Mouse (Mus musculus) hindbrain, embryonic 15.5 days (tissue): Measurements from ENCODE around the gene Ssh2. TPM values are rescaled to one million over a fixed set of nuclear protein-coding genes. Genes with fewer than 3 reads are reported as not detected.

Source experiments
- ATAC-seq: fragments of 200-750 bp; cut with Nextera tagmentation; 2 replicates; pipeline ENCODE4 v1.8.0; 2017; ENCODE audit warnings: low read depth, moderate number of reproducible peaks, moderate TSS enrichment; ENCODE audit not compliant: low FRiP score
- H3K27ac ChIP-seq: fragments of 300-500 bp; sonication (generic); replicated peaks from 2 replicates; pipeline ENCODE4 v1.5.1; 2015; ENCODE audit warnings: mild to moderate bottlenecking, inconsistent platforms
- H3K27me3 ChIP-seq: fragments of 300-500 bp; sonication (generic); 2 replicates; pipeline ENCODE4 v1.6.1; 2015; ENCODE audit warnings: control low read depth, inconsistent platforms
- H3K36me3 ChIP-seq: fragments of 300-500 bp; sonication (generic); 2 replicates; pipeline ENCODE4 v1.6.1; 2015; ENCODE audit warnings: control low read depth, inconsistent platforms
- H3K4me1 ChIP-seq: fragments of 300-500 bp; sonication (generic); replicated peaks from 2 replicates; pipeline ENCODE4 v1.6.1; 2015; ENCODE audit warnings: control low read depth, inconsistent platforms
- H3K4me2 ChIP-seq: fragments of 300-500 bp; sonication (generic); 2 replicates; pipeline ENCODE4 v1.6.1; 2015; ENCODE audit warnings: moderate library complexity, mild to moderate bottlenecking, inconsistent platforms
- H3K4me3 ChIP-seq: fragments of 300-500 bp; sonication (generic); 2 replicates; pipeline ENCODE4 v1.5.1; 2015; ENCODE audit warnings: mild to moderate bottlenecking, inconsistent platforms
- H3K9ac ChIP-seq: fragments of 300-500 bp; sonication (generic); 2 replicates; pipeline ENCODE4 v1.6.1; 2015; ENCODE audit warnings: inconsistent platforms
- H3K9me3 ChIP-seq: fragments of 300-500 bp; sonication (generic); 2 replicates; pipeline ENCODE4 v1.6.1; 2016; ENCODE audit warnings: control low read depth, inconsistent platforms
- WGBS: fragments of 180-500 bp; shearing (Covaris S2); methylation state at CpG from one replicate; pipeline ENCODE4 v1.1.7; 2015; 5-methylcytosine and 5-hydroxymethylcytosine counted together
- polyA plus RNA-seq: library from polyadenylated mRNA; unstranded; fragments of >200 nt; fragmentation: Nextera tagmentation; extraction: Ambion mirVana; gene quantifications from 2 replicates; pipeline ENCODE4 v1.2.1, GENCODE M21; 2015

Gene Ssh2
- 15.1 and 17.3 TPM in 2 replicates for polyA plus RNA-seq

DNA sequence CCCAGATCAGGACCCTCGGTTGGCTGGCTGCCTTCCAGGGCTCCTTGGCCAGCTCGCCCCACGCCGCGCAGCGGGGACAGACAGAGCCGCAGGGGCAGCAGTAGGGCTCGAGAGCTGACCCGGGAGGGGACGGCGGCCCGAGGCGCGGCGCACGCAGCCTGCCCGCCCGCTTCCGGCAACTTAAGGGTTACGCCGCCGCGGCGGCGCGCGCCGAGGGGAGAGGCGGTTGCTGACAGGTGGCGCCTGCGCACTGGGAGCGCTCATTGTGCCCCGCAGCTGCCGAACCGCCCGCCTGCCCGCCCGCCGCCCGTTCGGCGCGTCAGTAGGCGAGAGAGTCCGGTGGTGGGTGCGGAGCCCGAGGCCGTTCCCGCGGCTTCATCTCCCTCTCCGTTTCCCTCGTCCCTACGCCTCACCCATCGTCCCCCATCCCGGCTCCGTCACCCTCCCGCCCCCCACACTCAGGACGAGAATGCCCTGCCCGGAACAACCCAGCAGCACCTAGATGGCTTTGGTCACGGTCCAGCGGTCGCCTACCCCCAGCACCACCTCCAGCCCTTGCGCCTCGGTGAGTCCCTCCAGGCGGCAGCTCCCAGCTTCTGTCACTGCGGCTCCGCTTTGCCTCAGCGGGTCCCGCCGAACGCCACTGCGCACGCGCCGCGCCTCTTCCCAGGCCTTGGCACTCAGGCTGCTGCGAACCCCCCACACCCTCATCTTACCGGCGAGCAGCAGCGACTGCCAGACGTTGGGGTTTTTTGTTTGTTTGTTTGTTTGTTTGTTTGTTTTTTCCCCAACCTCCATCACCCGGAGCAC lies at the start of gene Ssh2:
Gene Ssh2, plus strand, starts transcription at position 337 of the 810 bp plus-strand sequence.
- Histone ChIP-seq H3K36me3 (no peaks in the 10 kb centered on the region), H3K9ac (peak within 1 kb of the TSS; percentile 97), H3K4me3 (peak within 1 kb of the TSS; percentile 68), H3K4me1 (peaks cover 30% of the 10 kb centered on the region), H3K27ac (peak within 1 kb of the TSS; percentile 96), H3K4me2 (peak within 1 kb of the TSS; percentile 68), H3K27me3 (no peaks in the 10 kb centered on the region), H3K9me3 (no peaks in the 10 kb centered on the region)
- peak; percentile 91 for ATAC-seq
- WGBS: under 1% methylated on average over 63 of the region's 82 CpGs

DNA sequence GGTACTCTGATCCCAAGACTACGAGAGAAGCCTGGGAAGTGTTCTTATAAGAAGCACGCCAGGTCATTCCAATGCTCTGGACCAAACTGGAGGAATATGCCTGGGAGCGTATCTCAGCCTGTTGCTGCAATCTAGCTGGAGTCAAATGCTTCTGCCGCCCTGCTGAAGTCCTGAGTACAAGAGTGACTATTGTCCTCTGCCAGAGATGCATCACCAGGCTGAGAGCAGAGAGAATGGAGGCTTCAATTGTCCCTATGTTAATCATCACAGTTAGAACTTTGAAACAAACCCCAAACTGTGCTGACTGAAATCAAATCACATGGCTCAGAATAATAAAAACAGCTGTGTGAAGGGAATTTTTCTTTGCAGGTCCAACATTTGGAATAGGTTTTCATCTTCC lies 42.4 kb upstream of the Ssh2 start:
- H3K9me3 ChIP-seq: no peaks in the 10 kb centered on the region
- no peak overlapping the region for H3K9ac ChIP-seq
- no peak overlapping the region for H3K27ac ChIP-seq
- 30% methylated on average over 4 of the region's 4 CpGs for WGBS
- no peak overlapping the region for H3K4me2 ChIP-seq
- ATAC-seq: no peak
- no peaks in the 10 kb centered on the region for H3K27me3 ChIP-seq
- no peak overlapping the region for H3K4me3 ChIP-seq
- no peaks in the 10 kb centered on the region for H3K4me1 ChIP-seq
- no peaks in the 10 kb centered on the region for H3K36me3 ChIP-seq

DNA sequence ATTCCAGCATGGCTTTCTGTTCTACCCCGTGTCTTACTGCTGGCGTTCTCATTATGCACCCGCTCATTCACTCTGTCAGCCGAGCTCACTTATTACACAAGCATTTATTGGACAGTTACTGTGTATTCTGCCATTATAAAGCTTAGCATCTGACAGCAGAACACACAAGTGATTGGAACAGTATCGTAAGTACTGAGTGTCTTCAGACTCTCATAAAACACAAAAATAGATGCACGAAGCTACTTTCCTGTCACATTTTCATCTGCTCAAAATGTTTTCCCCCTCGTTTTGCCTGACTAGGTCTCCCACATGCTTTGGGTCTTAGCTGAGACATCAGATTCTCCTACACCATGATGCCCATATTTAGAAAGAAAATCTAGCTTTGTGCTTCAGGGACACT lies 41.6 kb upstream of the Ssh2 start:
- Histone ChIP-seq H3K9ac (no peak overlapping the region), H3K4me3 (no peak overlapping the region), H3K4me2 (no peak overlapping the region), H3K9me3 (no peaks in the 10 kb centered on the region), H3K4me1 (no peaks in the 10 kb centered on the region), H3K36me3 (no peaks in the 10 kb centered on the region), H3K27ac (no peak overlapping the region), H3K27me3 (no peaks in the 10 kb centered on the region)
- ATAC-seq: no peak
- WGBS: 63% methylated on average over 7 of the region's 7 CpGs

DNA sequence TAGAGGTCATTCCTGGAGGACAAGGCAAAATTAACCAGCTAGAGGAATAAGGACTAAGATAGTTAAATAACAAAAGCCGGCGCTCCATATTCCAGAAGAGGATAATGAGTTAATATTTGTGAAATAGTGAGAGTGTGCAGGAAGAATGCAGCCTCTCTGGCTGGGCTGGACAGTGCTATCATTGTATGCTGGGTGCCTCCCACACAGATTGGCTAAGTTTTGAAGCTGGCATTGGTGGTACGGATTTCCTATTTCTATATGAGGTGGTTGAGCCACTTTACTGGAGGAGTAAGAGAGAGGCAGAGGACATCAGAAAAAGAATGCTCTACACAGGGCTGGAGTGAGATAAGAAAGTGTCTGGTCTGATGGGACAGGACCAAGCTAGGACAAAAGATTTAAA lies 36.3 kb upstream of the Ssh2 start:
- whole genome bisulfite sequencing: 87% methylated on average over 3 of the region's 3 CpGs
- H3K4me3 ChIP-seq: no peak overlapping the region
- ATAC-seq: no peak
- no peaks in the 10 kb centered on the region for H3K36me3 ChIP-seq
- H3K4me1 ChIP-seq: peaks cover 9% of the 10 kb centered on the region
- no peak overlapping the region for H3K9ac ChIP-seq
- no peaks in the 10 kb centered on the region for H3K9me3 ChIP-seq
- H3K27ac ChIP-seq: no peak overlapping the region
- no peaks in the 10 kb centered on the region for H3K27me3 ChIP-seq
- H3K4me2 ChIP-seq: no peak overlapping the region

DNA sequence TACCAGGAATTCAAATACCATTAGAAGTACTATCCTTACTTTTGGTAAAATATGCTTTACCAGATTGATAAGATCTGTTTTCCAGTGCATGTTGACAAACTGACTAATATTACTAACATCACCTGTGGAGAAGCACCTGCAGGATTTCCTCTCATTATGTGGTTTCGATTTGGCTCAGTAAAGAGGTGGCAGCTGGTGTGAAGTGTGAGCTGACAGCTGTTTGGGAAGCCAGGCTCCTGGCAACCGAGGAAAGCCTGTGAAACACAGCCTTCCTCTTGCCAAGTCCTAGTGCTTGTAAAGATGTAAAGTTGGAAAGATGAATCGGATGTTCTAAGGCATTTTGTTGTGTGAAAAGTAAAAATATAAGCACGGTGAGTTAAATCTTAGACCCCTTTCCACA lies 35.2 kb upstream of the Ssh2 start:
- Histone ChIP-seq H3K9ac (no peak overlapping the region), H3K4me1 (peaks cover 9% of the 10 kb centered on the region), H3K27ac (no peak overlapping the region), H3K27me3 (no peaks in the 10 kb centered on the region), H3K9me3 (no peaks in the 10 kb centered on the region), H3K36me3 (no peaks in the 10 kb centered on the region), H3K4me2 (no peak overlapping the region), H3K4me3 (no peak overlapping the region)
- no peak for ATAC-seq
- WGBS: 43% methylated on average over 4 of the region's 4 CpGs

DNA sequence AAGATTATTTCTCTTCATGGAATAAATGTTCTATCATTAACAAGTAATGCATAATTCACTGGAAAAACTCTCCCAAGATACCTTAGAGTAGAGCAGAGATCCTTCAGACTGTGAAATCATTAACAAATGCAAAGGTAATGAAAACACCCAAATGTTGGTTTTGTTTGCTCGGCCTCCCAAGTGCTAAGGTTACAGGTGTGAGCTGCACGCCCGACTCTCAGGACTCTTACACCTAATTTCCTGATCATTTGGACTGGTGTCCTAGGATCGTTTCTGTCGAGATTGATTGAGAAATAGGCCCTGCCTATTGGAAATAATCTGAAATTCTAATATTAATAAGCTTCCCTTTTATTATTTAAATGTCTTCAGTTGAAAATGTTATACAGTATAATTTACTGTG lies 34.6 kb upstream of the Ssh2 start:
- H3K9ac ChIP-seq: no peak overlapping the region
- no peak overlapping the region for H3K4me3 ChIP-seq
- peaks cover 9% of the 10 kb centered on the region for H3K4me1 ChIP-seq
- H3K36me3 ChIP-seq: no peaks in the 10 kb centered on the region
- no peak overlapping the region for H3K4me2 ChIP-seq
- H3K27me3 ChIP-seq: no peaks in the 10 kb centered on the region
- 69% methylated on average over 5 of the region's 5 CpGs for WGBS
- ATAC-seq: no peak
- H3K27ac ChIP-seq: no peak overlapping the region
- H3K9me3 ChIP-seq: no peaks in the 10 kb centered on the region

DNA sequence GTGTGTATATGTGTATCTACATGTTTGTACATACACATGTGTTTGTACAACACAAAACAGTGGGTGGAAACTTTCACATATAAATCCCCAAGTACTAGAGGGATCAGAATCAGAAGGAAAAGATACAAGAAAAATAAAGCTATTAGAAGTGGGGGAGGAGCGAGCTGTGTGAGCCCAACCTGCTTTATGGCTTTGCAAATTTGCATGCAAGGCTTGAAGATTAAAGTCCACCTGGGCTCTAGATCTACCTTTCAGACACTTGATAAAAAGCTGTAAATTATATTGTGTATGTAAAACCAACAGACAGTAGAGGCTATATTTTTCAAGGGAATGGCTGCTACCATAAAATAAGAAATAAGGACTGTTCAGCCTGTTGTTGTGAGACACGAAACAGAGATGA lies 34.0 kb upstream of the Ssh2 start:
- Histone ChIP-seq H3K4me3 (no peak overlapping the region), H3K4me2 (no peak overlapping the region), H3K36me3 (no peaks in the 10 kb centered on the region), H3K27me3 (no peaks in the 10 kb centered on the region), H3K4me1 (peaks cover 9% of the 10 kb centered on the region), H3K9ac (no peak overlapping the region), H3K9me3 (no peaks in the 10 kb centered on the region), H3K27ac (no peak overlapping the region)
- ATAC-seq: no peak
- WGBS: 81% methylated on average over 2 of the region's 2 CpGs

DNA sequence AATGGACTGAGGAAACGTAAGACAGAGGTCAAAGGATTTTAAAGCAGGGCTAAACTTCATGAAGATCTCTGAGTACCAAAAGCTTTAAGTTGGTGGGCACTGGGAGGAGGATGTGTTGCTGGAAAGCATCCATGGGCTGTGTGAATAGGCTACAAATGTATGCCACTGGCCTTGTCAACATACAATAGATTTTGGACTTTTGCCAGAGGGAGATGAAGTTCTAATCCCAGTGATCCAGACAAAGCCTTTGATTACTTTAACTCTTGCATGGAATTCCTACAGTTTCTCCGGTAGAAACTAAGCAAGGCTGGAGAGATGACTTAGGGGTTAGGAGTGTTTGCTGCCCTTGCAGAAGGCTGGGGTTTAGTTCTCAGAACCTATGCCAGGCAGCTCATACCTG lies 33.5 kb upstream of the Ssh2 start:
- ATAC-seq: no peak
- no peak overlapping the region for H3K4me3 ChIP-seq
- H3K27ac ChIP-seq: no peak overlapping the region
- no peak overlapping the region for H3K9ac ChIP-seq
- H3K36me3 ChIP-seq: no peaks in the 10 kb centered on the region
- H3K9me3 ChIP-seq: no peaks in the 10 kb centered on the region
- H3K4me2 ChIP-seq: no peak overlapping the region
- peaks cover 9% of the 10 kb centered on the region for H3K4me1 ChIP-seq
- no peaks in the 10 kb centered on the region for H3K27me3 ChIP-seq
- 39% methylated on average over 2 of the region's 2 CpGs for WGBS

DNA sequence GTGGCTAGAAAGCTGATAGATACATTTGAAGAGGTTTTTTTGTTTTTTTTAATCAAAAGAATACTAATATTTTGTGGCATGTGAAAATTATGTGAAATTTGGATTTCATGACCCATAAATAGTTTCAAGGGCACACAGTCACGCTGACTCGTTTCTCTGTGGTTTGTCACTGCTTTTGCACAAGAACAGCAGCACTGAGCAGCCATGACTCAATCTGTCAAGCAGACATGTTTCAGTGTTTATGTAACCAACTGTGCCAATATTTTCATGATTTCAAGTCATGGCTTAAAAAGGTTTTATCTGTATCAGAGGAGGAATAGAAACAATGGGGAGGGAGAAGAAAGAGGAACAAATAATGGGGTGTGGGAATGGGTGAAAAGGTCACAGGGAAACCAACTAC lies 31.2 kb upstream of the Ssh2 start:
- H3K27me3 ChIP-seq: no peaks in the 10 kb centered on the region
- no peak overlapping the region for H3K27ac ChIP-seq
- H3K4me1 ChIP-seq: peaks cover 9% of the 10 kb centered on the region
- no peak overlapping the region for H3K4me3 ChIP-seq
- WGBS: 62% methylated on average over 2 of the region's 2 CpGs
- no peak for ATAC-seq
- no peaks in the 10 kb centered on the region for H3K36me3 ChIP-seq
- no peak overlapping the region for H3K9ac ChIP-seq
- no peak overlapping the region for H3K4me2 ChIP-seq
- no peaks in the 10 kb centered on the region for H3K9me3 ChIP-seq

DNA sequence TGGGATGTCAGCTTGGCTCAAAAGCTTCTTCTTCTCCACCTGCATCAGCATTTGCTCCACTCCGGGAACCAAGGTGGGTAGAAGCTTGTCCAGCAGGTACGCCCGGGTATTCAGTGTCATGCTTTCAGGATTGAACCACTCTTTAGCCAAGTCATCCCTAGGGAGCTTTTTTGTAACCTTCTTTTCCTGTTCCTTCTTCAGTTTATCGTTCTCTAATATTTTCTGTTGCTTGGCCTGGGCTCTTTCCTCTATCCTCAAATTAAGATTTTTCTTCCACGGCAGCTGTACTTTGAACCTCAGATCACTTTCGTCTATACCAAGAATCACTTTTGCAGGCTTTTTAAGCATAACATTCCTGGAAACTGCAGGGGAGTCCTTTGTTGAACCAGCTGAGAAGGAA lies 27.2 kb upstream of the Ssh2 start, which contains the start of gene Efcab5:
Gene Efcab5, minus strand, starts transcription at position 101 of the 400 bp plus-strand sequence.
- no peaks in the 10 kb centered on the region for H3K9me3 ChIP-seq
- no peak within 1 kb of the TSS for H3K27ac ChIP-seq
- no peak within 1 kb of the TSS for H3K4me3 ChIP-seq
- no peak within 1 kb of the TSS for H3K4me2 ChIP-seq
- no peaks in the 10 kb centered on the region for H3K4me1 ChIP-seq
- H3K36me3 ChIP-seq: no peaks in the 10 kb centered on the region
- 83% methylated on average over 6 of the region's 6 CpGs for WGBS
- H3K9ac ChIP-seq: no peak within 1 kb of the TSS
- ATAC-seq: no peak
- no peaks in the 10 kb centered on the region for H3K27me3 ChIP-seq

DNA sequence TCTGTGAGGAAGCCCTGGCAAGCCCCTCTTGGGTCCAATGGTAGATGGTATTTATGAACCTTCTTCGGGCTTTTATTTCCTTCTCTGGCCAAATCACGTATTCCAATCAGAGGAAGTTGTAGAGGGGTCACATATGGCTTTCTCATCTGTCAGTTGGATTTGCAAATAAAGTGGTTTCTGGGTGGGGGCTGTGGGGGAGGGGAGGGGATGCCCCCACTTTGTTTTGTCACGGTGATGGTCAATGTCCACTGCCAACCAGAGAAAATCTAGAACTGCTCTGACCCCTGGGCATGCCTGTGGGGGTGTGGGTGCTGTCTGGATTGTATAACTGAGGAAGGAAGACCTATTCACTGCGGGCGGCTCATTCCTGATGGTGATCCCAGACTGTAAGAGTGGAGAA lies 22.7 kb upstream of the Ssh2 start:
- Histone ChIP-seq H3K4me3 (no peak overlapping the region), H3K9me3 (no peaks in the 10 kb centered on the region), H3K4me1 (no peaks in the 10 kb centered on the region), H3K36me3 (no peaks in the 10 kb centered on the region), H3K9ac (no peak overlapping the region), H3K4me2 (no peak overlapping the region), H3K27me3 (no peaks in the 10 kb centered on the region), H3K27ac (no peak overlapping the region)
- ATAC-seq: no peak
- WGBS: 62% methylated on average over 5 of the region's 5 CpGs

DNA sequence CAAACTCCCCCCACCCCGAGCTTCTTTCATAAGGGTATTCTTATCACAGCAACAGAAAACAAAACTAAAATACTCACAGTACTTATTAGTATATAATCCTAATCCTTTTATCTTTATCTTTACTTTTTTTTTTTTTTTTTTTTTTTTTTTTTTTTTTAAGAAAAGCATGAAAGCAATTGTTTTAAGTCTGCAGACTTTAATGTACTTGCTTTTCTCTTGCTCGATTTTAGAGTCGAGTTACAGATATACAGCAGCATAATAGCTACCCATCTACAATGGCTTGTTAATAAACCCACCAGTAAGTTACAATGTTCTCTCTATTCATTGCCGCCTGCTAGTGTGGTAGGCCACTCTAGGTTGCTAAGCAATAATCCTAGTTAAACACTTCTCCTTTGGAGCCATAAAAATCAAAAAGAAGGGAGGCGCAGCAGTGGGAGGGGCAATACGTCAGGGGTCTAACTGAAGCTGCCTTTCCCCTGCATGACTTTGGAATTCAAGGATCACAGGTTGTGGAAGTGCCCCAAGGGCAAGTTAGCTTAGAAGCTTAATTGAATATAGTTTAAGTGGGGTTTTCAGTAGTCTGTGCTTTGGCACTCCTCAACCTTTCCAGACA lies 22.0 kb upstream of the Ssh2 start:
- H3K27me3 ChIP-seq: no peaks in the 10 kb centered on the region
- H3K4me3 ChIP-seq: no peak overlapping the region
- H3K4me2 ChIP-seq: no peak overlapping the region
- H3K9me3 ChIP-seq: no peaks in the 10 kb centered on the region
- no peaks in the 10 kb centered on the region for H3K4me1 ChIP-seq
- ATAC-seq: no peak
- no peaks in the 10 kb centered on the region for H3K36me3 ChIP-seq
- 31% methylated on average over 6 of the region's 6 CpGs for WGBS
- H3K27ac ChIP-seq: no peak overlapping the region
- H3K9ac ChIP-seq: no peak overlapping the region
